Mouse (Mus musculus) hindbrain, embryonic 16.5 days (tissue): ENCODE measurements around the gene Pigk. TPM values are rescaled to one million over a fixed set of nuclear protein-coding genes. Genes with fewer than 3 reads are reported as not detected.

Source experiments
- ATAC-seq: fragments of 200-750 bp; cut with Nextera tagmentation; 2 replicates; pipeline ENCODE4 v1.8.0; 2017; ENCODE audit warnings: moderate TSS enrichment, moderate library complexity
- H3K27ac ChIP-seq: fragments of 300-500 bp; sonication (generic); 2 replicates; pipeline ENCODE4 v1.5.1; 2014; ENCODE audit warnings: low read depth, mild to moderate bottlenecking, control low read depth, low read length, moderate library complexity
- H3K27me3 ChIP-seq: fragments of 300-500 bp; sonication (generic); replicated peaks from 2 replicates; pipeline ENCODE4 v1.6.1; 2014; ENCODE audit warnings: low read length; ENCODE audit not compliant: control insufficient read depth, insufficient read depth
- H3K36me3 ChIP-seq: fragments of 300-500 bp; sonication (generic); 2 replicates; pipeline ENCODE4 v1.6.1; 2014; ENCODE audit warnings: mild to moderate bottlenecking, low read length, moderate library complexity, mixed read lengths; ENCODE audit not compliant: control insufficient read depth, insufficient read depth
- H3K4me1 ChIP-seq: fragments of 300-500 bp; sonication (generic); 2 replicates; pipeline ENCODE4 v1.6.1; 2014; ENCODE audit warnings: low read depth, low read length; ENCODE audit not compliant: control insufficient read depth, insufficient read depth
- H3K4me2 ChIP-seq: fragments of 300-500 bp; sonication (generic); 2 replicates; pipeline ENCODE4 v1.6.1; 2014; ENCODE audit warnings: mild to moderate bottlenecking, low read length, control low read depth, moderate library complexity
- H3K4me3 ChIP-seq: fragments of 300-500 bp; sonication (generic); 2 replicates; pipeline ENCODE4 v1.5.1; 2014; ENCODE audit warnings: mild to moderate bottlenecking, low read length, control low read depth, moderate library complexity
- H3K9ac ChIP-seq: fragments of 300-500 bp; sonication (generic); 2 replicates; pipeline ENCODE4 v1.6.1; 2014; ENCODE audit warnings: low read depth, mild to moderate bottlenecking, control low read depth, low read length, moderate library complexity
- H3K9me3 ChIP-seq: fragments of 300-500 bp; sonication (generic); 2 replicates; pipeline ENCODE4 v1.6.1; 2014; ENCODE audit warnings: mild to moderate bottlenecking, low read length, moderate library complexity; ENCODE audit not compliant: control insufficient read depth
- WGBS: fragments of 180-500 bp; shearing (Covaris S2); extraction: QIAGEN DNeasy Blood & Tissue Kit; methylation state at CpG from one replicate; pipeline ENCODE4 v1.1.7; 2014; 5-methylcytosine and 5-hydroxymethylcytosine counted together
- polyA plus RNA-seq: library from polyadenylated mRNA; unstranded; fragments of >200 nt; fragmentation: Nextera tagmentation; extraction: Ambion mirVana; gene quantifications from 2 replicates; pipeline ENCODE4 v1.2.1, GENCODE M21; 2015

The Pigk gene
- polyA plus RNA-seq, 1 experiment from 2014 or later: 58.1 TPM

GRCm38 (mm10) chr3:152911578-152911977 is 197.7 kb downstream of the Pigk start:
- H3K27ac ChIP-seq: no peak overlapping the region
- no peaks in the 10 kb centered on the region for H3K36me3 ChIP-seq
- H3K27me3 ChIP-seq: no peaks in the 10 kb centered on the region
- WGBS: 87% methylated on average over 4 of the region's 4 CpGs
- no peaks in the 10 kb centered on the region; the same call in none of the 2 replicates for H3K9me3 ChIP-seq
- H3K4me3 ChIP-seq: no peak overlapping the region
- no peak for ATAC-seq
- H3K4me1 ChIP-seq: no peaks in the 10 kb centered on the region
- no peak overlapping the region for H3K4me2 ChIP-seq
- no peak overlapping the region for H3K9ac ChIP-seq

- no peak for ATAC-seq
- H3K4me2 ChIP-seq: no peak overlapping the region
- no peaks in the 10 kb centered on the region for H3K4me1 ChIP-seq
- no peak overlapping the region for H3K4me3 ChIP-seq
- H3K9ac ChIP-seq: no peak overlapping the region
- no peaks in the 10 kb centered on the region for H3K27me3 ChIP-seq
- H3K9me3 ChIP-seq: no peaks in the 10 kb centered on the region; the same call in none of the 2 replicates
- no peaks in the 10 kb centered on the region for H3K36me3 ChIP-seq
- H3K27ac ChIP-seq: no peak overlapping the region
- WGBS: 79% methylated on average over 23 of the region's 23 CpGs
Observed at GRCm38 (mm10) chr3:152912216-152913101, 198.6 kb downstream of the Pigk start.

GRCm38 (mm10) chr3:152913150-152913549 is 199.2 kb downstream of the Pigk start:
- Histone ChIP-seq H3K4me2 (no peak overlapping the region), H3K4me1 (no peaks in the 10 kb centered on the region), H3K27me3 (no peaks in the 10 kb centered on the region), H3K9me3 (no peaks in the 10 kb centered on the region; the same call in none of the 2 replicates), H3K4me3 (no peak overlapping the region), H3K36me3 (no peaks in the 10 kb centered on the region), H3K27ac (no peak overlapping the region), H3K9ac (no peak overlapping the region)
- no peak for ATAC-seq
- WGBS: 95% methylated on average over 10 of the region's 10 CpGs

GRCm38 (mm10) chr3:152913625-152914024 is 199.7 kb downstream of the Pigk start:
- WGBS: 98% methylated on average over 3 of the region's 3 CpGs
- Histone ChIP-seq H3K4me2 (no peak overlapping the region), H3K9ac (no peak overlapping the region), H3K4me1 (no peaks in the 10 kb centered on the region), H3K27ac (no peak overlapping the region), H3K36me3 (no peaks in the 10 kb centered on the region), H3K4me3 (no peak overlapping the region), H3K27me3 (no peaks in the 10 kb centered on the region), H3K9me3 (no peaks in the 10 kb centered on the region; the same call in none of the 2 replicates)
- ATAC-seq: no peak

GRCm38 (mm10) chr3:152914376-152914775 is 200.5 kb downstream of the Pigk start:
- Histone ChIP-seq H3K4me2 (no peak overlapping the region), H3K9ac (no peak overlapping the region), H3K4me1 (no peaks in the 10 kb centered on the region), H3K36me3 (no peaks in the 10 kb centered on the region), H3K9me3 (no peaks in the 10 kb centered on the region; the same call in none of the 2 replicates), H3K27ac (no peak overlapping the region), H3K4me3 (no peak overlapping the region), H3K27me3 (no peaks in the 10 kb centered on the region)
- no peak for ATAC-seq
- WGBS: 86% methylated on average over 6 of the region's 6 CpGs

- 83% methylated on average over 8 of the region's 8 CpGs for WGBS
- Histone ChIP-seq H3K27me3 (no peaks in the 10 kb centered on the region), H3K4me3 (no peak overlapping the region), H3K4me1 (no peaks in the 10 kb centered on the region), H3K9ac (no peak overlapping the region), H3K27ac (no peak overlapping the region), H3K9me3 (no peaks in the 10 kb centered on the region; the same call in none of the 2 replicates), H3K36me3 (no peaks in the 10 kb centered on the region), H3K4me2 (no peak overlapping the region)
- ATAC-seq: no peak
Observed at GRCm38 (mm10) chr3:152917579-152917978, 203.7 kb downstream of the Pigk start.

- Histone ChIP-seq H3K9me3 (no peaks in the 10 kb centered on the region; the same call in none of the 2 replicates), H3K9ac (no peak overlapping the region), H3K27ac (no peak overlapping the region), H3K4me1 (no peaks in the 10 kb centered on the region), H3K27me3 (no peaks in the 10 kb centered on the region), H3K4me3 (no peak overlapping the region), H3K36me3 (no peaks in the 10 kb centered on the region), H3K4me2 (no peak overlapping the region)
- 77% methylated on average over 10 of the region's 10 CpGs for WGBS
- no peak for ATAC-seq
Observed at GRCm38 (mm10) chr3:152919101-152919500, 205.2 kb downstream of the Pigk start.

- no peak for ATAC-seq
- Histone ChIP-seq H3K4me1 (no peaks in the 10 kb centered on the region), H3K27me3 (no peaks in the 10 kb centered on the region), H3K36me3 (no peaks in the 10 kb centered on the region), H3K9me3 (no peaks in the 10 kb centered on the region; the same call in none of the 2 replicates), H3K9ac (no peak overlapping the region), H3K27ac (no peak overlapping the region), H3K4me2 (no peak overlapping the region), H3K4me3 (no peak overlapping the region)
- 67% methylated on average over 3 of the region's 3 CpGs for WGBS
Observed at GRCm38 (mm10) chr3:152920365-152920764, 206.5 kb downstream of the Pigk start.

- no peaks in the 10 kb centered on the region for H3K36me3 ChIP-seq
- H3K27ac ChIP-seq: no peak overlapping the region
- no peak for ATAC-seq
- H3K9ac ChIP-seq: no peak overlapping the region
- no peak overlapping the region for H3K4me3 ChIP-seq
- H3K9me3 ChIP-seq: no peaks in the 10 kb centered on the region
- WGBS: 65% methylated on average over 15 of the region's 15 CpGs
- no peak overlapping the region for H3K4me2 ChIP-seq
- H3K27me3 ChIP-seq: no peaks in the 10 kb centered on the region
- H3K4me1 ChIP-seq: peaks cover 5% of the 10 kb centered on the region
Observed at GRCm38 (mm10) chr3:152923530-152923929, 209.6 kb downstream of the Pigk start.
